Mouse (Mus musculus) Muller cell, postnatal 12 days (primary cell): ENCODE measurements around the gene Nbr1.
"Not testable (repeated sequence)": the region's sequence is repeated elsewhere in the genome, so short reads cannot be mapped to it uniquely, and the experiment has no call there.

ENCODE experiments used
- DNase-seq: peaks from one replicate; pipeline ENCODE4 v3.0.0-alpha.2; 2015; ENCODE audit errors: inconsistent ontology term

Gene Nbr1

DNA sequence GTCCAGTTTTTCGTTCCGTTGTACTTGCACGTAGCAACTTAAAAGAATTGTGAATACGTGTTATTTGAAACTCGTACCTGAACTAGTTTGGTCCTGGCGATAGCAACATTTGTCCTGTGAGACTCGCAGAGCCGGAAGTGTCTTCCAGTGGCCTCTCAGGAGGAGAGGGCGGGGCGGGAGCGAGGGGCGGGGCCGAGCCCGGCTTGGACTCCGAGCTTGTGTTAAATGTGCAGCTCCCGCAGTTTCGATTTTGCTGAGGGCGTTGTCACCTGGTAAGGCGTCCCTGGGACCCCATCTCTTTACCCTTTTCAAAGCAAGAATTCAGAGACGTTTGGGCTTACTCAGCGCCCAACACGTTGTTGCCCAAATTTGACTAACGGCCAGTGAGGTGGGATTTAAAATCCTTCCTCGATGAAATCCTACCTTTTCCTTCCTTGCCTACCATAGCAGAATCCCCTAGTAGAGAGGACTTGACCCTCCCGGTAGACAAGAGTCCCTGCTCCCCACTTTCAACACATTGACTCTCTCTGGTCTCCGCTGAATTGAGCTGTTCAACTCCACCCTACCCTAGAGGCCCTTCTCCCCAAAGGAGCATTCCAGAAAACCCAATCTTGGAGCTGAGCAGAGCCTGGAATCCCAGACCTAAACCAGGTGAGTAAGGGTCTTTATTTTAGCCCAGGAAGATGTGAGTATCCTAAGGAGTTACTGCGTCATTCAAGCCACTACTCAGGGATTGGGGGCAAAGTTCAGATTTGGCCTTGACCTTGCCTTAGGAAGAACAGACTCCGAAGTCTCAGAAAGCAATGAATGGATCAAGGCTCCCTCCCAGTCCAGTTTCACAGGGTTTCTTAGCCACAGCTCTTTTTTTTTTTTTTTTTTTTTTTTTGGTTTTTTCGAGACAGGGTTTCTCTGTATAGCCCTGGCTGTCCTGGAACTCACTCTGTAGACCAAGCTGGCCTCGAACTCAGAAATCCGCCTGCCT lies 30.4 kb downstream of the Nbr1 start, which contains the start of gene Tmem106a:
Tmem106a (plus strand) TSS at position 189 of the 982 bp plus-strand sequence.
- peak; percentile 83 for DNase-seq

DNA sequence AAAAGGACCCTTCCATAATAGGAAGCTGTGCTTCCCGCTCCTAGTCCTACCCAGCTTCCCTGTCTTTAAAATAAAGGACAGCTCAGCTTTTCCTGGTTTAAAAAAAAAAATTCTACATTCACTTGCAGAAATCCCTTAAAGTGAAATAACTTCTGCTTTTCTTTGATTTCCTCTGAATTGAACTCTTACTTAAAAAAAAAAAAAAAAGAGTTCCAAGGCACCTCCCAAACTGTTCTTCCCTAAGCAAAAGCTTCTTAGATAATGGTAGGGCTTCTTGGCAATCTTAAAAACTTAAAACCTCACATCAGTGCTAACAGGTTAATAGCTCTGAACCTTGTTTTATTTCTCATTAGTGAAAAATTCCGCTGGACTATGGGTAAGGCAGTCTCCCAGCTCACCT lies 31.3 kb downstream of the Nbr1 start:
- DNase-seq = no peak

DNA sequence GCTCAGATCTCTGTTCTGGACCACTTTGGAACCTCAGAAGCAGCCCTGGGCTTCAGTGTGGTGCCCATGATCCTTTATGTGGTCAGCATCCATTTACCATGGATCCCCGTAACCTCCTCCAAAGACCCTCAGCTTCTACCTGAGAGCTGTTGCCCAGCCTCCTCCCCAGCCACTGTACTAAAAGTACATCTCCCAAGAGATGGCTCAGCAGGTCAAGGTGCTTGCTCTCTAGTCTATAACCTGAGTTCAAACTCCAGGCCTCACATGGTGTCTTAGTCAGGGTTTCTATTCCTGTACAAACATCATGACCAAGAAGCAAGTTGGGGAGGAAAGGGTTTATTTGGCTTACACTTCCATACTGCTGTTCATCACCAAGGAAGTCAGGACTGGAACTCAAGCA lies 33.1 kb downstream of the Nbr1 start:
- not testable (repeated sequence) for DNase-seq

DNA sequence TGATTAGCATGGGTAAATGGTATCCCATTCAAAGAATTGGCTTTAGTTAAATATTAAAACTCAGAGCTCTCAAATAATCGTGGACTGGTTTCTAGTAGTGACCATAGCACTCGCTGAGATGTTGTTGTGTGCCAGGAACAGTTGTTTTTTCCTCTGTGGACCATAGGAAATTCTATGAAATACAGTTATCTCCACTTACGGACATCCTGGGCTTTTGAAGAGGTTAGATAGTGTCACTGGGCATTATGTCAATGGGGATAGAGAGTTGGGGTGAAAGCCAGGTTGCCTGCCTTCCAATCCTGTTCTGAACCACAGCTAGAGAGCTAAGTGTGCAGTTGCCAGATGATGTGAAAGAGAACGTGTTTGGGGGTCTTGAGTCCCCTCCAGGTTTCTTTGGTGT lies 33.9 kb downstream of the Nbr1 start:
- DNase-seq = no peak

DNA sequence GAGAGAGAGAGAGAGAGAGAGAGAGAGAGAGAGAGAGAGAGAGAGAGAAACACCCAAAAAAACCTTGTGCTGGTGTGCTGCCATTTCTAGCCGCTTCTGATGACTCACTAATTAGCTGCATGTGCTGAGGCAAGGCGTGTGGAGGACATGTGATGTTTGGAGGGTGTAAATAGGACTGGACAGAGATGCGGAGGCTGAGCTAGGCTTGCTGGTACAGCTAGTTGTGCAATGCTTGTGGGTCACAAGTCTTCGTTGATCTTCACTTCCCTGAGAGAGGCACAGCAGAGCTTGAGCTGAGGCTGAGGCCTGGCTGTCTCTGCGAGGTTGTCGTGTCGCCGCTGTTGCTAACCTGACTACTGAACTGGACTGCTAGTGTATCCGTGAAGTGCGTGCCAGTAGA lies 35.7 kb downstream of the Nbr1 start:
- no peak for DNase-seq

DNA sequence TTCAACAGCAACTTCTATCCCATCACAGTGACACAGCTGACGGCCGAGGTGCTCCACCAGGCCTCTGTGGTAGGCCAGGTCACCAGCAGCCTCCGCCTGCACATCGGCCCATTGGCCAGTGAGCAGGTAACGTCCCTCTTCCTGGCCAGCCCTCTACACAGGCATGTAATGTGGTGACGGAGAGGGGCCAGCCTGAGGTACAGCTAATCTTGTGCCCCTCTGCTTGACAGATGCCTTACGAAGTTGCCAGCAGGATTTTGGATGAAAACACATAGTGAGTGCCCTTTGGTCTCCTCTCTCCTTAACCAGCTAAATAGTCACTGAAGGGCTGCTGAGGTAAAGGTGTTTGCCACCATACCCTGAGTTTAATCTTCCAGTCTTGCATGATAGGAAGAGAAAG lies 36.9 kb downstream of the Nbr1 start:
- DNase-seq = no peak

DNA sequence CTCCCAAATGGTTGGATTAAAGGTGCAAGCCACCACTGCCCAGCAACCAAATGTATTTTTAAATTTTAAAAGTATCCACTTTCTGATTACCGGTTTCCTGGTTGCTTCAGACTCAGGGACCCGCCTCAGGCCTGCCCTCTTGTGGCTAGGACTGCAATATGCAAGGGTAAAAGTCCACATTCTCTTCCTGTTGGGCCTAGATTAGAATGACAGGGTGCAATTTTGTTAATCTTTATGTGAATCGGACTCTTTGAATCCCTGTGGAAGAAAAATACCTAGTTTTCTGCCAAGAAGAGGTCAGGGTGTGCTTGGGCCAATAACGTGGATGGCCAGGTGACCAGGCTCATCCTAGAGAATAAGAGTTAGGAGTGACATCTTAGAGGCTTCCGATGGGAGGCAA lies 37.5 kb downstream of the Nbr1 start:
- DNase-seq = peak; percentile 7

DNA sequence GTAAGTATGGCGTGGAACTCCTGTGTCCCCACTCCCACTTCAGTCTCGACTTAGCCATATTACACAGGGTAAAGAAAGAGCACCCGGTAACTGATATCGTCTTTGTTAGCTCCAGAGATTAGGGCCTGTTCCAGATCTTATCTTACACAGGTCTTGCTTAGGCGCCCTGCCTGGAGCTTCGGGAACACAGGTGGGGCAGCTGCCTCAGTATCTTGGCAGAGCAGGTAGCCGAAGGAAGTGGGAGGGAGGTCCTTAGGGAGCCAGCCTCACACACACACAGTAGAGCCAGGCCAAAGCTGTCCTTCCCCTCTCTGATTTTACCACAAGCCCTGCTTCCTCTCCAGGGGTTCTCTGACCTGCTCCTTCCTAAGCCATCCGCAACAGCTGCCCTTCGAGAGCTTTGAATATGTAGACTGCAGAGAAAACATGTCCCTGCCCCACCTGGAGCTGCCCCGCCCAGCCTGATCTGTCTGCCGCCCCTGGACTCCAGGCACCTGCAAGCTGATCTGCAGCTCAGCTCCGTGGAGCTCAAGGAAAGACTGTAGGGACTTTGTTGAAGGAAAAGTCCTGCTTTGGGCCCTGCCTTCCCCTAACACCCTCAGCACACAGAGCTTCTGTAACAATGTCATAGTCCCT lies 38.2 kb downstream of the Nbr1 start:
- DNase-seq = no peak

DNA sequence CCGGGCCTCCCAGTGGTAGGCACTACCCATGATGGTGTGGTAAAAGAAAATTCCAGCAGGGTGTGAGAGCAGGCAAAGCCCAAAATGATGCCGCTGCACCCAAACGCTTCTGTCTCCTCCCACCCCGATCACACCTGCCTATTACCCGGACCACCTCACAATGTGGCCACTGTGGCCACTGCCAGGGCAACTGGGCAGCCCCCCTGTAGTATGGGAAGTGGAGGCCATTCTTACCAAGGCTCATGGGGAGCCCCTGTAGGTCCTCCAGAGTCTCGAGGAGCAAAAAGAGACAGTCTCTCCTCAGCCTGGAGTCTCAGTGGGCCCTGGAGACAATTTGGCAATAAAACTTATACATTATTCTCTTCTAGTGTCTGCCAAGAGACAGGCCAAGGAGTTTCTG lies 47.2 kb downstream of the Nbr1 start, which contains the start of gene Gm11634:
Gm11634 (minus strand) TSS at position 101 of the 400 bp plus-strand sequence.
- DNase-seq = no peak

DNA sequence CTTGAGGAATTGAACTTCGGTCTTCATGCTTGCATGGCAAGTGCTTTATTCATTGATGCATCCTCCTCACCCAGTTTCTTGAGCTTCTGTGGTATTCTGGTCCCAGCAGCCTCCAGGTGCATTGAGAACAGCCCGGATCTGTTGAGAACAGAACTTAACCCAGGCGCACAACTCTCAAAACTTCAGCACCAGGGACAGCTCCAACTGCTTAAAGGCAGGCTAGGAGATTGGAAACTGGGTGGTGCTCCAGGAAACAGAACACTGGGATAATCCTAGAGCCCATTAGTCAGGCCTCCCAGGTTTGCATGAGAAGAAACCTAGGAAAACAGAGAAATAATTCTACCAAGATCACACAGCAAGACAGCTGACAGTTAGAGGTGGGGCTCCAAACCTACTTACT lies 50.5 kb downstream of the Nbr1 start:
- peak; percentile 52 for DNase-seq

DNA sequence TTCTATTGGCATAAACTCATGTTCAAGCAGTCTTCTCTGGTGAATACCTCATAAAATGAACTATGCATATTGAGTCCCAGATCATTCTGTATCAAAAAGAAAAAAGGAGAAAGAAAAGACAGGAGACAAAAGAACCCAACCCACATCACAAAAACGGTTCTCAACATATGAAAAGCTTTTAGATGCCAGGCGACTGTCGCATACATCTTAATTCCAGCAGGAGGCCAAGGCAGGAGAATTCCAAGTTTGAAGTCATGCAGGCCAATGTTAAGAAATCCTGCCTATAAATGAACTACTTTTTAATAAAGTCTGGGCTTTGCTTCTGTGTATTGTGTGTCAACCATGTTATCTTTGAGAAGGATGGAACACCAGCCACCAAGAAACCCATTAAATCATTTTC lies 52.2 kb downstream of the Nbr1 start:
- no peak for DNase-seq

DNA sequence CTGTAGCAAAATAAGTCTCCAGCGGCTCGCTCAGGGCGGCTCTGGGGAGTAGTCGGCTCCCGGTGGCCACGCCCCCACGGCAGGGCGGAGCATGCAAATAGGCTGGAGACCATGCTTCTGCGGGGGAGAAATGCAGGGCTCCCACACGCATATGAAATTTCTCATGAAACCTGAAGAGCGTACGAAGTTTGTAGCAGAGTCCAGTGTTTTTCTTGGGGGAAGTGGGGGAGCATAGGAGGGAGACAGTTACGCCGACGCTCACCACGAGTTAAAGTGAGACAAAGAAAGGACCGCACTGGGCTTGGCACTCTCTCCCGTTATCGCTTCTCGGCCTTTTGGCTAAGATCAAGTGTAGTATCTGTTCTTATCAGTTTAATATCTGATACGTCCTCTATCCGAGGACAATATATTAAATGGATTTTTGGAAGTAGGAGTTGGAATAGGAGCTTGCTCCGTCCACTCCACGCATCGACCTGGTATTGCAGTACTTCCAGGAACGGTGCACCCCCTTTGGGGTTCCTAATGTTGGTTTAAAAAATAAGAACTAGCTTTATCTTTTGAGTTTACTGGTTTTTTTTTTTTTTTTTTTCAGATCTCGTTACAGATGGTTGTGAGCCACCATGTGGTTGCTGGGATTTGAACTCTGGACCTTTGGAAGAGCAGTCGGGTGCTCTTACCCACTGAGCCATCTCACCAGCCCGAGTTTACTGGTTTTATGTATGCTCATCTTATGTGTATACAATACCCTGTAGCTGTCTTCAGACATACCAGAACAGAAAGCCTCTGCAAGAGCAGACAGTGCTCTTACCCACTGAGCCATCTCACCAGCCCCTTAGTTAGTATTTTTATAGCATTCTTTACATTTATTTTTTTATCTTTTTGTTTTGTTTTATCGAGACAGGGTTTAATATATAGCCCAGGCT lies 52.8 kb downstream of the Nbr1 start:
- peak; percentile 74 for DNase-seq

DNA sequence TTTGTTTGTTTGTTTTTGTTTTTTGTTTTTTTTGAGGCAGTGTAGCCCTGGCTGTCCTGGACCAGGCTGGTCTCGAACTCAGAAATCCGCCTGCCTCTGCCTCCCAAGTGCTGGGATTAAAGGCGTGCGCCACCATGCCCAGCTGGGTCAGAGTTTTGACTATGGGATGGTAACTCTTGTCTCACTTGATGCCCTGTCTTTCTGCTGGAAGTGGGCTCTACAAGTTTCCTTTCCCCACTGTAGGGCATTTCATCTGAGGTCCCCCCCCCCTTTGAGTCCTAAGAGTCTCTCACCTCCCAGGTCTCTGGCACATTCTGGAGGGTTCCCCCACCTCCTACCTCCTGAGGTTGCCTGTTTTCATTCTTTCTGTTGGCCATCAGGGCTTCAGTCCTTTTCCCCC lies 55.2 kb downstream of the Nbr1 start:
- not testable (repeated sequence) for DNase-seq

DNA sequence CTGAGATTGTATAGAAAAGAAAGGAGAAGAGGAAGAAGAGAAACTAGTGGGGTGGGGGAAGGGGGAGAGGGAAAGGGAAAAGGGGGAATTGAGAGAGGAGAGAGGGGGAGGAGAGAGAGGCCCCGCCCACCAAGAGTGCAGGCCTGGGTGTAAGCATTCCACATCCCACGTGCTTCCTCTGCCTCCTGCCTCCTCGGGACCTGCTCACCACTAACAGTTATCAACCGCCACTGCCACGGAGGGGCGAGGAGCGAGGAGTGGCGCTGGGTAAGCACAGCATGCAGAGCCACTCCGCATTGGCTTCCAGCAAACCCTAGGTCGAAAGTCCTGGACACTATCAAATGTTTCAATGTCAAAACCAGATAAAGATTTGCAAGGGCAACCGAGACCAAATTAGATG lies 58.5 kb downstream of the Nbr1 start:
- no peak for DNase-seq

DNA sequence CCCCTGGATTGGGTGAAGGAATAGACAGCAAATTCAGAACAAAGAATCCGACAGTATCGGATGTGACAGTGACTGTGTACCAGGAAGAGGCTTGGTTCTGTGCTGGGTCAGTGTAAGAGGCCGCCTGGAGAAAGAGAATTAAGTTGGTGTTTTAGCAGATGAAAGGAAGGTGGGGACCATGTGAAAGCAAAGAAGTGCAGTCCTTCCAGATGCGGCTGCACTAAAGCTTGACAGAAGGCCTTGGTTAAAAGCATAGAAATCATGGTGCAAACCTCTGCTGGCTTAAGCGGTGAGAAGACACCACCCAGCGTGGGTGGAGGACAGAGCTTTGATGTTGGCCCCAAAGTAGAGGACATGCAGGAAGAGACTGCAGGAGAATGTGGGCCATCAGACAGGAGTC lies 61.6 kb downstream of the Nbr1 start:
- DNase-seq = no peak

DNA sequence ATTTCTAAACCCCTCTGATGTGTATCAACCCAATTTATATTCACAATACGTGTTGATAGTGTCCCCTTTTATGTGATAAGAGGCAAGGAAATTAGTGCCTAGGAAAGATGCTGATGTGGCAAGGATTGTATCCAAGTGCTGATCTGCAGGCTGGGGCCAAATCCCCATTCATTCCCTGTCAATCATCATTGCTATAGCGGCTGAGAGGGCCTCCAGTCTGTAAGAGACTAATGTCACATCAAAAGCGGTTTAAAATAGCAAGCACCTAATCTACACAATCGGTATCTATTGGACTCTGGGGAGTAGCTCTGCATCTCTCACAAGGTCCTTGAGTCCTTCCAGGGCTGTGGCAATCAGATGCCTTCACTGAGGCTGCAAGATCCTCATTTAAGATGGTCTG lies 62.2 kb downstream of the Nbr1 start:
- no peak for DNase-seq

DNA sequence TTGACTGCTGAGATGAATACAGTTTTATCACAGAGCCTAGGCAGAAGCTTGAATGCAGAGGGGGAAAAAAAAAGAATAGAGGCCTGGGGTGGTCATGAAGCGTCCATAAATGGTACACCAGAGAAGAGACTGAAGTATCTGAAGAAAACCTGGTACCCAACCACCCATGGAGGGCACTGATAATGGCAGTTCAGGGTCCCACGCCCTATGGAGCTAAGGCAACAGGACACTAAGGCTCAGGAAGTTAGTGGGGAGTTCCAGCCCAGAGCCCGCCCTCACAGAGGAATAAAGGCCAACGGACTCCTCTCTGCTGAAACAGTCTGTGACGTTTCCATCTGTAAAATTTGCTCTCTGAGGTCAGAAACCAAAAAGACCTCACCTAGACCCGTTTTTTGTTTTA lies 63.4 kb downstream of the Nbr1 start:
- DNase-seq = no peak

DNA sequence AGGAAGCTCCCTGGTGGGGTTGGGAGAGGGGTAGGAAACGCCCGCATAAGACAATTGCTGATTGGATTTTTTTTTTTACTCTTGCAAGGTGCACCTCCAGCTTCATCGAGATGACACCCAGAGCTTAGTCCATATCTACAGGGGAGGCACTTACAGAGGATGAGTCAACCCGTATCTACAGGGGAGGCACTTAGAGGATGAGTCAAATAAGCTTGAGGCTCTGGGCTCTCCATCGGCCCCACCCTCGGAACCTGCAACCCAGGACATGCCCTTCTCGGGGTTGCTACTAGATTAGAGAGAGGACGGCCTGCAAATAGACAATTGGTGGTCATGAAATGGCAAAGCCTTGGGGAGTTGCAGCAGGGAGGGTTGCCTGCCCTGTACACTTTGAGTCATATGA lies 64.2 kb downstream of the Nbr1 start:
- no peak for DNase-seq

DNA sequence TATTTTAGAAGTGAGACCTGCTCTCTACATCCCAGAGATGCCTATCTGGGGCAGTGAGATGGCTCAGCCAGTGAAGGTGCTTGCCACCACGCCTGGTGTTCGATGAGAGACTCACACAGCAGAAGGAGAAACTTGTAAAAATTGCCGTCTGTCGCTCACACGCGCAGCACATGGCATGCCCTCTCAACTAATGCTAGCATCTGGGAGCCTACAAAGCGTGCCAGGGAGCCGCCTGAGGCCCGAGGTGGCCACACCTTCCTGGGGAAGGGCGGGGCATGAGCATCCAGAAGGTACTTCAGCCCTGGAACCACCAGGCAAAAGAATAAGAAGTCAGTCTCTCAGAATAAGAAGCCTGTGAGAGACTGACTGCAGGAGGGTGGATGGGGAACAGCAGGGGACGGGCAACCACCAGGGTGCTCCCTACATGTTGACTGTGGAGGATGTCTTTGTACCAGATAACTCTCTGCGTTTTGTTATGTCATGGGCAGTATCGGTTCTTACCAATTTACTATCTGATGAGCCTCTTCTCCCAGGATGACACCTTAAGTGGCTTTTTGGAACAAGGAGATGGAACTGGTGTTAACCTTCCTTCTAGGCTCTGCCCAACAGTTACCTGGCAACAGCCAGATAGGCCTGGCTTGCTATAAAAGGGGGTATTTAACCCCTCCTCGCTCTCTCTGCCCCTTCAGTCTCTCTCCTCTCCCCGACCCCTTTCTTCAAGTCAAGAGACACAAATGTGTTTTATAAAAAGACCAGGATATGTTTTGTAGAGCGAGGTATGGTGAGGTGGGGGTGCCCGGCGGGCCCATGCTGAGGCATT lies 65.2 kb downstream of the Nbr1 start:
- no peak for DNase-seq

DNA sequence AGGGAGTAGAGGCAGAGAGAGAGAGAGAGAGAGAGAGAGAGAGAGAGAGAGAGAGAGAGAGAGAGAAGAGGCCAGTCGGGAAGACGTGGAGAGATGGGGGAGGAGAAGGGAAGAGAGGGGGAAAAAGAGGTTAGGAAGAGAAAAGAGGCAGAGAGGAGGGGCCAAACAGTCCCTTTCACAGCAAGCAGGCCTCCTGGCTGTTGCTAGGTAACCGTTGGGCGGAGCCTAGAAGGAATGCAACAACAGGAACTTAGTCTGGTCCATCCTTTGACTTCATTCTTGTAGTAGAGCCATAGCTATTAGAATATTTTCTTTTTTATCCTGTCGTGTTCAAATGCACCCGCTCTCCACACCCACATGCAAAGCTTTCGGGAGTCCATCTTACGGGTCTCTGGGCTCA lies 65.9 kb downstream of the Nbr1 start:
- peak; percentile 60 for DNase-seq

DNA sequence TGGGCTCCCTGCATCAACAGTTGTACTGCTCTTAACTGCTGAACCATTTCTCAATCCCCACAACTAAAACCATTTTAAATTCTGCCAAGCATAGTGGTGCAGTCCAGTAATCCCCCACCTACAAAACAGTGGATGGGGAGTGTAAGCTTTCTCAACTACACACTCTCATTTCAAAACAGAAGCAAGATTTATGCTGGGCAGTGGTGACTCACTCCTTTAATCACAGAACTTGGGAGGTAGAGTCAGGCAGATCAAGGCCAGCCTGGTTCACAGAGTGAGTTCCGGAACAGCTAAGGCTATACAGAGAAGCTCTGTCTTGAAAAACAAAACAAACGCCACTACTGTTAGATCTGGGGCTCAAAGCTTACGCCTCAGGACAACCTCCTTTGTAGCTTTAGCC lies 66.6 kb downstream of the Nbr1 start:
- no peak for DNase-seq
